In genomic region chr1:188993218-188993617, GRCm38 (mm10) we compare ENCODE assay signal across 7 mouse cellular contexts. TPM values are rescaled to one million over a fixed set of nuclear protein-coding genes. Genes with fewer than 3 reads are reported as not detected.
DNase-seq lines count a peak whose midpoint lies in the region; ATAC-seq and TF ChIP-seq lines count a peak whose summit lies in the region.

No protein-coding gene starts in this region.

- no peaks in the 10 kb centered on the region for H3K79me2 ChIP-seq in CH12.LX (replicated peaks; ENCODE audit: control insufficient read depth, extremely low read depth, insufficient read depth, poor library complexity, severe bottlenecking)

- no peak for TF ChIP-seq POLR2A in CH12.LX (IDR thresholded peaks at IDR 0.05; ENCODE audit: low read depth, low read length)

- TF ChIP-seq CTCF in CH12.LX (conservative IDR thresholded peaks at IDR 0.05 in 1 of 2, IDR thresholded peaks at IDR 0.05 in 1 of 2; ENCODE audit: low read depth in 2 of 2, low read length in 2 of 2): peak; percentile 59 to 67
- peak; percentile 76 for TF ChIP-seq CTCF in liver, postnatal 0 days (IDR thresholded peaks at IDR 0.05; ENCODE audit: low read depth)

- in situ Hi-C loops in CH12.LX (cut with MboI; ENCODE audit: low pct_ligation_motif_present, low pct_unique_long_range_greater_than_20kb, low sequenced_read_pairs): no loop called here

- no peak overlapping the region for H3K27ac ChIP-seq in hindbrain, embryonic 14.5 days
- H3K27ac ChIP-seq in hindbrain, embryonic 13.5 days: no peak overlapping the region
- no peak overlapping the region for H3K27ac ChIP-seq in CH12.LX (ENCODE audit: insufficient read depth, low read depth)
- no peak overlapping the region for H3K27ac ChIP-seq in liver, postnatal 0 days (ENCODE audit: low read depth)

- no peaks in the 10 kb centered on the region for H3K4me1 ChIP-seq in hindbrain, embryonic 14.5 days (replicated peaks; ENCODE audit: control insufficient read depth, insufficient read depth, low read length)
- no peaks in the 10 kb centered on the region; the same call in 1 of the 2 replicates for H3K4me1 ChIP-seq in hindbrain, embryonic 13.5 days (replicated peaks)
- H3K4me1 ChIP-seq in CH12.LX (ENCODE audit: control insufficient read depth in 1 of 2, insufficient read depth in 2 of 2): peaks cover 0 to 4% of the 10 kb centered on the region in 2 experiments; a peak in 1 of 4 replicates
- peaks cover 5% of the 10 kb centered on the region; the same call in 1 of the 2 replicates for H3K4me1 ChIP-seq in liver, postnatal 0 days (ENCODE audit: insufficient read depth)

- WGBS in hindbrain, embryonic 14.5 days: 36% methylated on average over 4 of the region's 4 CpGs
- 36% methylated on average over 4 of the region's 4 CpGs for WGBS in hindbrain, embryonic 13.5 days
- WGBS in liver, postnatal 0 days (ENCODE audit: insufficient replicate concordance): 44% methylated on average over 4 of the region's 4 CpGs

- no peak overlapping the region for H3K4me2 ChIP-seq in hindbrain, embryonic 14.5 days (replicated peaks)
- no peak overlapping the region for H3K4me2 ChIP-seq in hindbrain, embryonic 13.5 days
- H3K4me2 ChIP-seq in CH12.LX (ENCODE audit: insufficient read depth, low read depth, poor library complexity, severe bottlenecking): no peak overlapping the region
- H3K4me2 ChIP-seq in liver, postnatal 0 days (ENCODE audit: low read depth, low read length): no peak overlapping the region

- peak; percentile 78 for DNase-seq in hindbrain, embryonic 14.5 days (ENCODE audit: low spot score)
- DNase-seq in CH12.LX (ENCODE audit: extremely low read depth) (peak; percentile 52), adipocyte (ENCODE audit: low spot score) (peak; percentile 58)
- peak; percentile 40 for DNase-seq in liver, postnatal 0 days
- peak; percentile 77 for DNase-seq in splenic B cell, adult 2 months (ENCODE audit: low read depth, low spot score)

- H3K27me3 ChIP-seq in hindbrain, embryonic 14.5 days (ENCODE audit: control insufficient read depth, insufficient read depth, low read length): no peaks in the 10 kb centered on the region
- no peaks in the 10 kb centered on the region for H3K27me3 ChIP-seq in hindbrain, embryonic 13.5 days
- H3K27me3 ChIP-seq in CH12.LX (replicated peaks): no peaks in the 10 kb centered on the region
- no peaks in the 10 kb centered on the region for H3K27me3 ChIP-seq in liver, postnatal 0 days (ENCODE audit: insufficient read depth, low read length)
- no peaks in the 10 kb centered on the region for H3K27me3 ChIP-seq in splenic B cell, adult 2 months (ENCODE audit: control insufficient read depth, insufficient read depth, low read length, poor library complexity, severe bottlenecking)

- no peak overlapping the region for H3K9ac ChIP-seq in hindbrain, embryonic 14.5 days
- no peak overlapping the region for H3K9ac ChIP-seq in hindbrain, embryonic 13.5 days
- H3K9ac ChIP-seq in CH12.LX (ENCODE audit: insufficient read depth, low read depth): no peak overlapping the region
- H3K9ac ChIP-seq in liver, postnatal 0 days (replicated peaks): no peak overlapping the region

- H3K36me3 ChIP-seq in hindbrain, embryonic 14.5 days (replicated peaks; ENCODE audit: control insufficient read depth, insufficient read depth): peaks cover 74% of the 10 kb centered on the region
- H3K36me3 ChIP-seq in hindbrain, embryonic 13.5 days: peaks cover 66% of the 10 kb centered on the region
- H3K36me3 ChIP-seq in CH12.LX (replicated peaks in 1 of 2; ENCODE audit: control insufficient read depth in 1 of 2, insufficient read depth in 1 of 2, low read length in 1 of 2): peaks cover 52 to 87% of the 10 kb centered on the region in 2 experiments
- peaks cover 56% of the 10 kb centered on the region for H3K36me3 ChIP-seq in liver, postnatal 0 days (replicated peaks; ENCODE audit: insufficient read depth, low read length)
- H3K36me3 ChIP-seq in splenic B cell, adult 2 months (ENCODE audit: control insufficient read depth, insufficient read depth, low read length, poor library complexity, severe bottlenecking): peaks cover 20% of the 10 kb centered on the region

- no peaks in the 10 kb centered on the region for H3K9me3 ChIP-seq in hindbrain, embryonic 14.5 days (ENCODE audit: control insufficient read depth, low read length)
- no peaks in the 10 kb centered on the region for H3K9me3 ChIP-seq in hindbrain, embryonic 13.5 days
- no peaks in the 10 kb centered on the region for H3K9me3 ChIP-seq in CH12.LX (replicated peaks; ENCODE audit: low read length)
- no peaks in the 10 kb centered on the region for H3K9me3 ChIP-seq in liver, postnatal 0 days (ENCODE audit: low read length)

- peak; percentile 57 for TF ChIP-seq RAD21 in CH12.LX (IDR thresholded peaks at IDR 0.05; ENCODE audit: low read depth, low read length)

- H3K4me3 ChIP-seq in hindbrain, embryonic 14.5 days (replicated peaks; ENCODE audit: low read length): no peak overlapping the region
- no peak overlapping the region for H3K4me3 ChIP-seq in hindbrain, embryonic 13.5 days
- H3K4me3 ChIP-seq in CH12.LX (replicated peaks in 1 of 3; ENCODE audit: low read depth in 2 of 3, low read length in 2 of 3, poor library complexity in 1 of 3): no peak overlapping the region
- H3K4me3 ChIP-seq in liver, postnatal 0 days (ENCODE audit: low read depth, low read length): no peak overlapping the region

- no peak for TF ChIP-seq EP300 in CH12.LX (IDR thresholded peaks at IDR 0.05; ENCODE audit: low read length)
- no peak for TF ChIP-seq EP300 in liver, postnatal 0 days (IDR thresholded peaks at IDR 0.05; ENCODE audit: low read depth)

- dilution Hi-C loops in CH12.LX (cut with MboI; ENCODE audit: extremely low pct_ligation_motif_present, extremely low pct_unique_long_range_greater_than_20kb, low sequenced_read_pairs): no loop called here

- no peak for ATAC-seq in hindbrain, embryonic 14.5 days (ENCODE audit: low FRiP score)
- ATAC-seq in hindbrain, embryonic 13.5 days (ENCODE audit: low FRiP score): no peak
- ATAC-seq in hematopoietic stem cell, adult 5-6 weeks (replicated peaks in 1 of 2; ENCODE audit: insufficient read depth in 1 of 2, low FRiP score in 2 of 2, low TSS enrichment in 1 of 2, low read depth in 1 of 2, poor library complexity in 2 of 2, severe bottlenecking in 2 of 2): peak; percentile 42 to 56; a peak in 2 of 4 replicates
- ATAC-seq in liver, postnatal 0 days: no peak

TF ChIP-seq in CH12.LX, 34 proteins besides CTCF, POLR2A, EP300 and RAD21:
- TF ChIP-seq SMC3 (IDR thresholded peaks at IDR 0.05; ENCODE audit: low read depth, low read length) (peak; percentile 47), CHD1 (IDR thresholded peaks at IDR 0.05; ENCODE audit: low read depth, low read length) (no peak), MXI1 (IDR thresholded peaks at IDR 0.05; ENCODE audit: low read depth, low read length) (no peak), BHLHE40 (IDR thresholded peaks at IDR 0.05; ENCODE audit: low read depth, low read length) (no peak)

RNA-seq across cellular contexts. Expression of gene Kctd3, which starts 14.4 kb away (rescaled TPM):
- 54.1 and 56.2 TPM in 2 replicates for polyA plus RNA-seq in hindbrain, embryonic 14.5 days (2014; fragmentation: Nextera tagmentation; extraction: Ambion mirVana)
- polyA plus RNA-seq in hindbrain, embryonic 13.5 days (2015; fragmentation: Nextera tagmentation; extraction: Ambion mirVana): 34.4 and 36.2 TPM in 2 replicates
- total RNA-seq in CH12.LX (2012; rRNA removed): 16.5 and 18.0 TPM in 2 replicates
- total RNA-seq in CH12.LX (2014; rRNA removed): 8.4 and 8.9 TPM in 2 replicates
- polyA plus RNA-seq in CH12.LX (2012; ENCODE audit: insufficient read length, low read depth): 15.4 and 20.5 TPM in 2 replicates
- 15.6 and 23.1 TPM in 2 replicates for total RNA-seq in hematopoietic stem cell, adult 5-6 weeks (2017)
- polyA plus RNA-seq in liver, postnatal 0 days (2015; fragmentation: Nextera tagmentation; extraction: Ambion mirVana): 6.0 TPM in 2 replicates

Comparison
In these comparisons a context has a peak if more than half of its experiments do, and no peak if none do; other contexts are left out.
1. ATAC-seq: peak in hematopoietic stem cell, adult 5-6 weeks (2 of 2); none in hindbrain, embryonic 14.5 days (single experiment), hindbrain, embryonic 13.5 days (single experiment) and liver, postnatal 0 days (single experiment).
2. Peak in every context shown above with its lines, with median percentiles within 50 percentile points of each other: DNase-seq.